Mouse (Mus musculus) ovary, adult 2 months (tissue): ENCODE data around the gene Cd300e. TPM values are rescaled to one million over a fixed set of nuclear protein-coding genes. Genes with fewer than 3 reads are reported as not detected.

Experiments used
- polyA plus RNA-seq: library from polyadenylated mRNA; depleted of rRNA; stranded (reverse); fragments of >200 nt; gene quantifications from 2 replicates; pipeline ENCODE4 v1.2.3, GENCODE M21; 2012; rRNA removed

Gene Cd300e
- polyA plus RNA-seq = 0.25 and 0.31 TPM in 2 replicates

DNA sequence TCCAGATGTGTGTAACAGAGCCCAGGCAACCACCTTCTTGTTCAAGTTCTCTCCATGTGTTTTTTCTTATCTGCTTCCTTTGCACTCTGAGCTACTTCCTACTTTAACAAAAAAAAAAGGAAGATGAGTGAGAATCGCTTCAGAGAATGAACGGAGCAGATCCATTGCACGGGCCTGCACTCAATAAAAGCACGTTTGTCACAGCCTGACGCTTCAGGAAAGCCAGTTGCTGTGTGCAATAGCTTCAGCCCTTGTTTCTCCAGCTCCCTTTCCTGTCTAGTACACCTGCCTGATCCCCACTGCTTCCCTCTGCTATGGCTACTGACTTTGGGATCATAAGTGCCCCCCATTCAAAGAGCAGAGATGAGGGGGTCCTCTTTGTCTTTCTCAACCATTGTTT is at the start of gene Cd300e:
TSS of gene Cd300e (minus strand) at position 101 of the 400 bp plus-strand sequence.

DNA sequence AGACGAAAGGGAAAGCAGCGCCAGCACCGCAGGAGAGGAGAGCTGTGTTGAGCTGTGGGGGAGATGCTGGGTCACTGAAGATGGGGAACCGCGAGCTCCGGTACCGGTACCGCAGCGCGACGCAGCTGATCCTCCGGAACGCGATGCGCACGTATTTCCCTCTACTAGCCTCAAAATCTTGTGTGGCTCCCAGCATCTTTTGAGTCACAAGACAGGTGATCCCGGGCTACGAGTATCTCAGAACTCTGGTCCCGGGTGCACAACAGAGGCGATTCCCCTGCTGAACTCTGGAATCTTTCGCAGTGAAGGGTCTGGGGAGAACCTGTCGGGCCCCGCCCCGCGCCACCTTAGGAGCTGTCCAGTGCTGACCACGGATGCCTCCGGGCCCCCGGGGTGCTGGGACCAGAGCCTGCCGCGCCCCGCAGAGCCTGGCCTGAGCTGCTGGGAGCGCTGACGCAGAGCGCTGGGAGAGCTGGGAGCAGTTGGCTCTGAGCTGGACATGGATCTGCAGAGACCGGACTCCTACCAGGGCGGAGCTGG is 29.5 kb upstream of the Cd300e start, which contains the start of gene Rab37:
TSS of gene Rab37 (plus strand) at position 70 of the 540 bp plus-strand sequence.

DNA sequence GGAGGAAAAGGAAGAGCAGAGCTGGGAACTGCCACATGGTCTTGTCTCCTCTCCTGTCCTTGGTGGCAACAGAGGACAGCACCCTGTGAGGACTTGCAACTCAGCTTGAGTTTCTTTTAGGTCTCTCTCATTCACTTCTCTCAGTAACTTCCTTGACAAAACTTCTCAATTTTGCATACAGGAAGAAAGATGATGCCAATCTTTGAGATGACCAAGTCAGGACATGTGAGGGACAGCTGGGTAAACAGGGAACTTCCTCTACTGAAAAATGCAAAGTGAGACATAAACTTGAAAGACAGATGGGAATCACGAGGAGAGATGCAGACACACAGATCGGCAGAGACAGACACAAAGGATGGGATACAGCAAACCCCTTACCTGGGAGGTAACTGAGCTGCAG is 13.7 kb downstream of the Cd300e start, which contains the start of gene Cd300ld3:
TSS of gene Cd300ld3 (minus strand) at position 151 of the 400 bp plus-strand sequence.

GRCm38 (mm10) chr11:115037669-115038068 is 24.3 kb downstream of the Cd300e start, which contains the start of gene Cd300ld5:
TSS of gene Cd300ld5 (minus strand) at chr11:115037769.

DNA sequence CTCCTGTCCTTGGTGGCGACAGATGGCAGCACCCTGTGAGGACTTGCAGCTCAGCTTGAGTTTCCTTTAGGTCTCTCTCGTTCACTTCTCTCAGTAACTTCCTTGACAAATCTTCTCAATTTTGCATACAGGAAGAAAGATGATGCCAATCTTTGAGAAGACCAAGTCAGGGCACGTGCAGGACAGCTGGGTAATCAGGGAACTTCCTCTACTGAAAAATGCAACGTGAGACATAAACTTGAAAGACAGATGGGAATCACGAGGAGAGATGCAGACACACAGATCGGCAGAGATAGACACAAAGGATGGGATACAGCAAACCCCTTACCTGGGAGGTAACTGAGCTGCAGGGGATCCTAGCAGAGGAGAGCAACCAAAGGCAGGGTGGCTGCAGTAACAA is 35.1 kb downstream of the Cd300e start, which contains the start of gene Cd300ld4:
TSS of gene Cd300ld4 (minus strand) at position 101 of the 400 bp plus-strand sequence.

DNA sequence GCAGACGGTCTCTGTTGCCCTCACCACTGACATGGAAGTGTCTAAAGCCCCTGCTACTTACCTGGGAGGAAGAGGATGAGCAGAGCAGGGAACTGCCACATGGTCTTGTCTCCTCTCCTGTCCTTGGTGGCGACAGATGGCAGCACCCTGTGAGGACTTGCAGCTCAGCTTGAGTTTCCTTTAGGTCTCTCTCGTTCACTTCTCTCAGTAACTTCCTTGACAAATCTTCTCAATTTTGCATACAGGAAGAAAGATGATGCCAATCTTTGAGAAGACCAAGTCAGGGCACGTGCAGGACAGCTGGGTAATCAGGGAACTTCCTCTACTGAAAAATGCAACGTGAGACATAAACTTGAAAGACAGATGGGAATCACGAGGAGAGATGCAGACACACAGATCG is 45.9 kb downstream of the Cd300e start, which contains the start of gene Cd300ld2:
TSS of gene Cd300ld2 (minus strand) at position 101 of the 400 bp plus-strand sequence.

Other genes starting within 250 kb of the Cd300e start
- 51.7 and 58.2 TPM in 2 replicates for gene Gprc5c, start 211.0 kb downstream of the Cd300e start, polyA plus RNA-seq
- 1.4 and 1.5 TPM in 2 replicates for gene Cd300a, start 172.1 kb downstream of the Cd300e start, polyA plus RNA-seq
- 1.1 and 1.4 TPM in 2 replicates for gene Cd300lb, start 127.8 kb downstream of the Cd300e start, polyA plus RNA-seq
- 0.36 TPM in 1 of 2 replicates, not detected in the other for gene Cd300c, start 93.0 kb downstream of the Cd300e start, polyA plus RNA-seq
- 1.3 and 1.7 TPM in 2 replicates for gene Cd300ld, start 72.3 kb downstream of the Cd300e start, polyA plus RNA-seq
- 4.0 and 5.3 TPM in 2 replicates for gene Cd300c2, start 60.3 kb downstream of the Cd300e start, polyA plus RNA-seq
- gene Cd300ld2, start 46.0 kb downstream of the Cd300e start, polyA plus RNA-seq = 0.28 TPM in 1 of 2 replicates, not detected in the other
- 1.4 and 1.7 TPM in 2 replicates for gene Cd300ld4, start 35.2 kb downstream of the Cd300e start, polyA plus RNA-seq
- 0.68 and 1.7 TPM in 2 replicates for gene Cd300ld5, start 24.4 kb downstream of the Cd300e start, polyA plus RNA-seq
- gene Cd300ld3, start 13.8 kb downstream of the Cd300e start, polyA plus RNA-seq = 12.6 and 13.7 TPM in 2 replicates
- gene Rab37, start 29.3 kb upstream of the Cd300e start, polyA plus RNA-seq = 2.0 and 2.7 TPM in 2 replicates
- gene Cd300lf, start 71.8 kb upstream of the Cd300e start, polyA plus RNA-seq = 1.3 and 1.5 TPM in 2 replicates
- 62.3 and 69.3 TPM in 2 replicates for gene Slc9a3r1, start 101.2 kb upstream of the Cd300e start, polyA plus RNA-seq
- gene Tmem104, start 125.3 kb upstream of the Cd300e start, polyA plus RNA-seq = 25.3 and 25.6 TPM in 2 replicates
- 40.2 and 52.1 TPM in 2 replicates for gene Nat9, start 125.7 kb upstream of the Cd300e start, polyA plus RNA-seq
- gene Grin2c, start 205.1 kb upstream of the Cd300e start, polyA plus RNA-seq = 14.8 and 16.5 TPM in 2 replicates
- gene Fdxr, start 214.9 kb upstream of the Cd300e start, polyA plus RNA-seq = 341 and 408 TPM in 2 replicates
- 45.9 and 48.3 TPM in 2 replicates for gene Fads6, start 235.5 kb upstream of the Cd300e start, polyA plus RNA-seq
- 0.07 and 0.10 TPM in 2 replicates for gene Otop2, start 245.0 kb upstream of the Cd300e start, polyA plus RNA-seq